Mouse (Mus musculus): ENCODE data around the gene Clns1a.

The Clns1a gene

DNA sequence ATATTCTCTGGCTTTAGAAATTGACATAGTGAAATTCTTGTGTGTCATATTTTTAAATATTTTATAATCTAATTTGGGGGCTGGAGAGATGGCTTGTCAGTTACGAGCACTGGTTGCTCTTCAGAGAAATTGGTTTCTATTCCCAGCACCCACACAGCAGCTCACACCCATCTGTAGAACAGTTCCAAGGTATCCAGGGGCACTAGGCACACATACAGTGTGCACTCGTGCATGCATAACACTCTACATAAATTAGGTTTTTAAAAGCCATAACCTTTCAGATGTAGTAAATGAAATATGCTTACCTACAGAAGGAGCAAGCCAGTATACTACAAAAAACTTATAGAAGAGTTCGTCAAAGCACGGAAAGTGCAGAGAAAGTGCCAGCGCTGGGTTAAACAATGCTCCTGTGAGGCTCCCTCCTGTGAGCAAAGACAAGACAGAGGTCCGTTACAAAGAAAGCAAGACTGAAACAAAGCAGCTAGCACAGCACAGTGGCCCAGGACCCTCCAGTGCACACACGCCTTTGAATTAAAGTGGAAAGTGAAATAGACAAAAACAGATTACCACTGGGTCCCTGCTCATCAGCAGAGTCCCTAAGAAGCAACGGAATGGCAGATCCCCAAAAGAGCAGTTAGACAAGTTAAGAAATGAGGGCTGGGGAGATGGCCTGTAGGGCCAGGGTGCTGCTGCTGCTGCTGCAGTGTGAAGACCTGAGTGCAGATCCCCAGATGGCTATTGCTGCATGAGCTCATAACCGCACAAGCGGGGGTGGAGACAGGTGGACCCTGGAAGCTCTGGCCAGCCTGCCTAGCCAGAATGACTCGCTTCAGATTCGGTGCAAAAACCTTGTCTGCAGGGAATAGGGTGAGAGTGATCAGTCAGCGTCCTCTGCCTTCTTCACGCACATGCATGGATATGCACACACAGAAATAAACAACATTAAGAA is 32.5 kb downstream of the Clns1a start:
- DNase-seq (ENCODE audit: low spot score in 2 of 2), result no peak

DNA sequence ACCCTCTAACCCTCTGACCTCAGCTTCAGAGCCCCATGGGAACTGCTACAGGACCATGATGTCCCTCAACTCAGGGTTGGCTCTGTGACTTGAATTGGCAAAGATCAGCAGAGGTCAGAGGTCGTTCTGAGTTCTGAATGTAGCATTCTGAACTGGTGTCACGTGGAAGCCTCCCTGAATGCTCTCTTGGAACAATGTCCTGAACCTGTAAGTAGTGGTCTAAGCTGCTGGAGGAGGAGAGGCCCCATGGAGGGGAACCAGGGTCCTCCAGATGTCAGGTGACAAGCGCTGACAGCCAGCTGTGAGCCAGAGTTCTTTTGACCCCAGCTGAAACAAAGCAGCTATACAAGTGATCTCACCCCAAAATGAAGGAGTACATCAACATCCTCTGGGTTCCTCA is 34.0 kb downstream of the Clns1a start:
- no peak for DNase-seq (ENCODE audit: low spot score in 2 of 2)

DNA sequence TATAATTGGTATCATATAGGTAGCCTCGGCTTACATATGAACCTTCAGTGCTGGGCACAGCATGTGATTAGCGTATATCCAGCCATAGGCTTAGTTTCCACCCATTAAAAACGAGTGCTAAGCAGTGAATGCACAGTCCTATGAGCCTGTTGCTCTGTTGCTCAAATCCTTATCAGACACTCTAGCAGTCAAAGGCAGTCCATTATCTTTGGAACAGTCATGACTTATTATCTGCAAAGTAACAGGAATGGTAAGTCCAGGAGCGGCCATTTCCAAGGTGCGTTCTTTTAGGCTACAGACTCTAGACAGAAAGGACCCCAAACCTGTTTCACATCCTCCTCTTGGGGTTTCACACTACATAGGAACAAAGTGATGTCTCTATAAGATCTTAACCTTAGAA is 37.2 kb downstream of the Clns1a start:
- DNase-seq (ENCODE audit: low spot score in 2 of 2), result no peak

DNA sequence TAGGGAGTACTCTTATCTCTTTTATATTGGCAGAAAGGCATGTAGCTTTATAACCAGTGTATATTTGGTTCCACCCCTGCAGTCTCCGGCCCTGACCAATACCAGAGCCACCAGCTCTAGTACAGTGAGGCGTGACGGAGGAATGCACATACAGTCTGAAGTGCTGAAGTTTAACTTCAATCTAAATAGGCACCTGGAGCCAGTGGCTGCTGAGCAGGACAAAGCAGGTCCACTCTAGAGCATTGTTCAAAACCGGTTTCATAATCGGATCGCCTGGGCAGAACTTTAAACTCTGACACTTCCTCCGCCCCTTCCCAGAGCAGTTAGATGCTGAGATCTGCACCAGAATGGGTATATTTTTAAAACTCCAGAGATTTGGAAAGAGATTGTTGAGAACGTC is 38.6 kb downstream of the Clns1a start:
- DNase-seq (ENCODE audit: low spot score in 2 of 2), result no peak

DNA sequence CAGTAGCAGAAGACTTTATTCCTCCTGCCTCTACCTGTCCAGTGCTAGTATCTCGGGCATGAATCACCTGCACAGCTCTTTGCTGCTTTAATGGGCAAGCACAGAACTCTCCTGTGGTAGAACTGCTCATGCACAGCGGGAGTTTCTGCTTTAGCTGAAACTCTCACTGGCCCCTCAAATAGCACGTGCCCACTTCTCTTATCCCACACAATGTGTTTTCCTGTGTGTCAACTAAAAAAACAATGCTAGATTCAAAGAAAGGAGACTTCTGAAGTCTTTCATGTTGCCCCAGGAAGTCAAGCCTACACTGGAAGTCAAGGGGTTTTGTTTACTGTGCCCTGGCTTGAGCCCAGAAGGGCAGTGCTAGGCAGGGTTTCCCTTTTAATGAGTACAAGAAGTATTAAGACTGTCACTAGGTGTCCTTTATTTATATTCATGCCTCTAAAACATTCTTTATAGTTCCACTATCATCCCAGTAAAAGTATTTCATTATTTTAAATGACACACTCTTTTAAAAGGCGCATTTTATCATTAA is 39.5 kb downstream of the Clns1a start:
- DNase-seq (ENCODE audit: low spot score in 2 of 2), result no peak

DNA sequence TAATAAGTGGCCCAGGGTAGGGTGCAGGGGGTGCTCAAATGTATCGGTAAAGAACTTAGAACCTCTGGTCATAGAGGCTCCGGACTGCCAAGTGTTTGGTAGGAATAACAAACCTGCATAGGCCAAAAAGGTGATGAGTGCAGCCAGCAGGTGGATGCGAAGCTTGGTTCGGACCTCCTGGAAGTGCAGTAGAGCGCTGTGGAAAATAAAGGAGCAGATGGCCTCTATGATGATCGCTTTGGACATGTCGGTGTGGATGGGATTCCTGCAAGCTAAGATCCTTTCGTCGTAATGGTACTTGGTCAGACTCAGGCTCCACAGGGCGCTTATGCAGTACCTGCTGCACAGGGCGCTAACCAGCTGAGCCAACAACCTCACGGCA is 40.8 kb downstream of the Clns1a start:
- no peak for DNase-seq (ENCODE audit: low spot score in 2 of 2)

DNA sequence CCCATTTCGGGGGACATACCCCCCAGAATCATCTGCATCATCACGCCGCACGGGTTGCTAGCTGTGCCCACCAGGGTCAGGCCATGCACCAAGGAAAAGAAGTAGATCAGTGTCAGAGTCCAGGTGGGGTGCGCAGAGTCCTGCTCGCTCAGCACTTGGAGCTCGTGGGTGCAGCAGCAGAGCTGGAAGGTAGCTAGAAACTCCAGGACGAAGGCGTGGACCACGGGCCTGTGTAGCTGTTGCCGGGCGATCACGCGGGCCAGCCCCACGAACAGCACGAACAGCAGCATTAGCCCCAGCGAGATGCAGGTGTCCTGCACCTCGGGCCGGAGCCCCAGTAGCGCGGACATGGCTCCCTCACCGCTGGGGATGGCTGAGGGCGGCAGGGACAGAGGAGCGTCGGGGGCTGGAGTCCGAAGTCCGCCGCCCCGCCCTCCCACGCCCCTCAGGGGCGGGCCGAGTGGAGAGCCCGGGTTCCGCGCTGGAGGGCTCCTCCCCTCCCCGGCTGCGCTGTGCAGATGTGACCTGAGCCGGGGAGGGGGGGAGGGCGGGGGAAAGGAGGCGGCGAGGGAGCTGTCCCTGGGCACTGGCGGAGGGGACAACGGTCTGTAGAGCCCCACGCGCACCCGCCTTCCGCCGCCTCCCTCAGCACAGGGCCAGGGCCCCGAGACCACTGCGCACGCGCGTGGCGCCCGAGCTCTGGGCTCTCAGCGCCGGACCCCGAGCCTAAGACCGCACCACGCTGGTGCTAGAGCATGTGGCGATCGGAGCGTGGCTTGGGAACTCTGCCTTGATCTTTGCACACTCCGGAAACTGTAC is 41.4 kb downstream of the Clns1a start, which contains the start of gene Aqp11:
Gene Aqp11 (minus strand): TSS at position 652 of the 819 bp plus-strand sequence.
- peak; percentile 75 to 84 for DNase-seq (ENCODE audit: low spot score in 2 of 2)

DNA sequence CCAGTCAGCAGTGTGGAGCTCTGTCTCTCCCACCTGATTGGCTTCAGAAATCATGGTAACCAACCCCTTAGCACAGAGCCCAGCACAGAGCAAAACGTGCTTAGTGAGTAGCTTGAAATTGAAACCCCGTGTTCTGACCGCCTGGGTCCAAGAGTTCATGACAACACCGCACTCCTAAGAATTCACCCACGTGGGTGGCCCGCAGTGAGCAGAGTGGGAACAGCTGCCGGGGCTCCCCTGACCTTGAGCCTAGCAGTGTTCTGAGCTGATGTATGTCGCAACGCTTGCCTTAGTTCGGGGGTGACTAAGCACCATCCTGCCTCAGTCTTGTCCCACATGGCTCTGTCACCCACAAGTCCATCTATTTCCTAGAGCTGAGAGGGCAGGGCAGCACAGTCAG is 44.5 kb downstream of the Clns1a start:
- no peak for DNase-seq (ENCODE audit: low spot score in 2 of 2)

DNA sequence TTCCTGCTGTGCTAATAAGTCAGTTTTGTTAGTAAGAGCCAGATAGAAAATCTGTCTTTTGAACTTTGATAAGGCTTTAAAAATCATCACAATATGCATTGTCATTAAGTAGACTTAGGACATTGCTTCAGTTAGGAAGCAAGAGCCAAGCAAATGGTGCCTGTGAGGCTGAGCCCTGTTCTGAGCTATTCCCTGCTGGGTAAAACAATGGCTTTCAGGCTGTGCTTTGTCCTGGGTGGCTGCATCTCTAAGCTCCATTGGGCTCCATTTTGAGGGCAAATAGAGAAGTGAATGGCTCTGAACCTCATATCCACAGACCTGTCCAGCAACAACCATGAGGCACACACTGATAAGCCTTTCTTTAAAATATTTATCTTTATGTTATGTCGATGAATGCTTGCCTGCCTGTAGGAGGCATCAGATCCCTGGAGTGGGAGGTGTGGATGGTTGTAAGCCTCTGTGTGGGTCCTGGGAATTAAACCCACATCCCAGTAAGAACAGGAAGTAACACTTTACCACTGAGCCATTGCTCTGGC is 45.4 kb downstream of the Clns1a start:
- DNase-seq (ENCODE audit: low spot score in 2 of 2), result no peak

DNA sequence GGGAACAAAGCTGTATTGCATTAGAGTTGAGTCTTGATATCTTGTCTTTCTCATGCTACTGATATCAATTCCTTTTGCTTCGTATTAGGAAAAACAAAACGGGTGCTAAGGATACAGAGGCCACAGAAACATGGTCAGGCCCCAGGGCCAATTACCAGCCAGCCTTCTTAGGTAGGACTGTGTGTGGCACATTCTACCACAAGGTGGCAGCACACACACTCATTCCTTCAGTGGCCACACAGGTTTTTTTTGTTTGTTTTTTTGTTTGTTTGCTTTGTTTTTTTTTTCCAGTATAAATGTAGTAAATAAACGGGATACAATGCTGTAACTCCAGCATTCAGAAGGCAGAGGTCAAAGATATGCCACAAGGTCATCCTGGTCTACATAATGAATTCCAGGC is 48.9 kb downstream of the Clns1a start:
- no peak for DNase-seq (ENCODE audit: low spot score in 2 of 2)

DNA sequence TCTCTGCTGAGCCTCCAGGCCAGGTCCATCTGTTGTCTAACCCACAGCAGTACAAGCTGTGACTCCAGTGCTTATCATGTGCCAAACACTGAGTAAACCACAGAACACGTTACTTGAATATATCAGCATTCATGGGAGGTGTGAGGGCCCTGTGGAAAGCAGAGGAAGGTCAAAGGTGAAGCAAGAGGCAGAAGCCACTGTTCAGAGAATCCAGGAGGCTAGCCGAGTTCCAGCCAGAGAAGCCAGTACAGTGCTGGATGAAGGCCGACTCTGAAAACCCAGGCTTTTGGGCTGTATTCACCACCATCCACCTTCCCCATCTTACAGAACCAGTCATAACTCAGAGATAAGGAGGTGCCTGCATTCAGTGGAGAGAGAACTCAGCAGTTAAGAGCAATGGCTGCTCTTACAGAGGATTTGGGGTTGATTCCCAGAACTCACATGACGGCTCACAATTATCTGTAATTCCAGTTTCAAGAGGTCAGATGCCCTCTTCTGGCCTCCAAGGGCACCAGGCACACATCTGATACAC is 50.8 kb downstream of the Clns1a start:
- no peak for DNase-seq (ENCODE audit: low spot score in 2 of 2)

DNA sequence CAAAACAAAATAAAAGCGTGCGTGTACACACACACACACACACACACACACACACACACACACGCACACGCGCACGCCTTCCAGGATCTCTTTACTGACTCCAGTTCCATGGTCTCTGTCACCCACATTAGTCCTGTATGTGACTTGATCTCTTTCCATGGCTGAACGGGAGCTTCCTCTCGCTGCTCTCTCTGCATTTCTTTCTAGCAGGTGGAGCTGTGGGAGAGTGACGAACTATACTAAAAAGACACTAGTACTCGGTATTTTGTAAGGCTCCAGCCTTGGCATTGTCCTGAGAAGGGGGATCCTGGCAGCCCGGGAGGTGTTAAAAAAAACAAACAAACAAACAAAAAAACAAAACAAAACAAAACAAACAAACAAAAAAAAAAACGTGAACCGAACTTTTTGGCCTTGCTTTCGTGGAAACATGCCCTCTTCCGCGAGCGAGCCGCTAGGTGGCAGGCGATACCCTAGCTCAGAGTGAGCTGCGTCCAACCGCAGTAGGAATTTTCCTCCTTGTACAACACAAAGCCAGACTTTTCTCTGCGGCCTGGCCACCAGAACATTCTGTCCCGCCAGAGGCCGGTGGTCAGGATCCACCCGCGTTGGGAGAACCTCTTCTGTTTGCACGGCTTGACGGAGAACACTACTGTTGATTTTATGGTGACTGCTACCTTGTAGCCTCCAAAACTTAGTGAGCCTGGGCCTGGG is 51.5 kb downstream of the Clns1a start:
- peak; percentile 79 to 87 for DNase-seq (ENCODE audit: low spot score in 2 of 2)

DNA sequence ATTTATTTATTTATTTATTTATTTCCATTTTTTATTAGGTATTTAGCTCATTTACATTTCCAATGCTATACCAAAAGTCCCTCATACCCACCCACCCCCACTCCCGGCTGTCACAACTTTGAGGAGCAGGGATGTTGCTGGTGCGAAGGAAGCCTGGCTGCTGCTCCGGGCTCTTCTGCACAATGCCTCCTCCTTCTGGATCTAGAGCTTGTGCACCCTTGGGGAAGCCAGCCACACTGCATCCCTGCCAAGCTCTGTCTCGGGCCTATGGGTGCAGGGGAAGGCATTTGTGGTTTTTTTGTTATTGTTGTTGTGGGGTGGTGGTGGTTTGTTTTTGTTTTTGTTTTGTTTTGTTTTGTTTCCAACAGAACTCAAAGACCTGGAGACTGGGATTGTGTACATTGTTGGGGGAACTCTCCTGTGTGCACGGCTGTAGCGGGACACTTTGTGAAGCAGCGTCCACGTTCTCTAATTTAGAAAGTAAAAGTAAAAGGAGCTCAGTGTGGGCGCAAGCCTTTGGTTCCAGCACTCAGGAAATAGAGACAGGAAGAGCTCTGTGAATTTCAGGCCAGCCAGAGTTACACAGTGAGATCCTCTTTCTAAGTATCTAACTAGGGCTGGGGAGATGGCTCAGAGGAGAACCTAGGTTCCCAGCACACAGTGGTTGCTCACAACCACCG is 52.2 kb downstream of the Clns1a start:
- DNase-seq (ENCODE audit: low spot score in 2 of 2), result no peak

DNA sequence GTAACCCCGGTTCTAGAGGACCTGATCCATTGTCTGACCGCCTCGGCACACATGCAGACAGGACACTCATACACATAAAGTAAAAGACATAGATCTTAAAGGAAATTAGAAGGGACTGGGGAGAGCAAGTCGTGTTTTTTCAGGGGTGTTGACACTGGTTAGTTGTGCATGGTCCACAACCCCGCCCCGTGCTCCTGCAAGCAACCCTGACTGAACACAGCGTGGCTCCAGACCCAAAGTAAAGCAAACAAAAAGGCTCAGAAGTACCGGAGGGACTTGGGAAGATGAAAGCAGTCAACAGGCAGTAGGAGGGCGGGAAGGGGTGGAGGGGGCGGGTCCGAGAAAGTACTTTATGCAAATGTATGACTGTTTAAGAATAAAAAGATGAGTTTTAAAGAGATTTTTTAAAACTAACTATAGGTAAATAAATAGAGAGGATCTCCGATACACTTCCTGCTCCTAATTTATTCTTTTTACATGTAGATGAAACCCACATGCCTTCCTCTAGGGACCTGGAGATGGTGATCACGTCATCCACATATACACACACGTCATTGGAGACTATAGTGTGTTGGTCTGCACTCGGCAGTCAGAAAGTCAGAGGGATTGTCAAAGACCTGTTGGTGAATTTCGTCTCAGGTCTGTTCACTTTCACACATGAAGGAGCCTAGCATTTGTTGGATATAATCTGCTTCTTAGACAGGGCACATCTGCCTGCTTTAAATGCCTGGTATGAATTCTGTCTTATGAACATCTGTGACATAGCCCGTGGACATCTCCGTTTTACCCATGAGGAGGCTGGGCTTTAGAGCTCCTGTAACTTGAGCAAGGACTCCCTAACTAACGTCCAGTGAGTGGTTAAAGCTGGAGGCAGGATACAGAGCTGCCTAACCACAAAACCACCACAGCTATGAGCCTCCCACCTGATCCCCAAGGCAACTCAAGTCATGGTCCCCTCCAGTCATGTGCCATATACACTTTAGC is 53.1 kb downstream of the Clns1a start:
- DNase-seq (ENCODE audit: low spot score in 2 of 2), result no peak

DNA sequence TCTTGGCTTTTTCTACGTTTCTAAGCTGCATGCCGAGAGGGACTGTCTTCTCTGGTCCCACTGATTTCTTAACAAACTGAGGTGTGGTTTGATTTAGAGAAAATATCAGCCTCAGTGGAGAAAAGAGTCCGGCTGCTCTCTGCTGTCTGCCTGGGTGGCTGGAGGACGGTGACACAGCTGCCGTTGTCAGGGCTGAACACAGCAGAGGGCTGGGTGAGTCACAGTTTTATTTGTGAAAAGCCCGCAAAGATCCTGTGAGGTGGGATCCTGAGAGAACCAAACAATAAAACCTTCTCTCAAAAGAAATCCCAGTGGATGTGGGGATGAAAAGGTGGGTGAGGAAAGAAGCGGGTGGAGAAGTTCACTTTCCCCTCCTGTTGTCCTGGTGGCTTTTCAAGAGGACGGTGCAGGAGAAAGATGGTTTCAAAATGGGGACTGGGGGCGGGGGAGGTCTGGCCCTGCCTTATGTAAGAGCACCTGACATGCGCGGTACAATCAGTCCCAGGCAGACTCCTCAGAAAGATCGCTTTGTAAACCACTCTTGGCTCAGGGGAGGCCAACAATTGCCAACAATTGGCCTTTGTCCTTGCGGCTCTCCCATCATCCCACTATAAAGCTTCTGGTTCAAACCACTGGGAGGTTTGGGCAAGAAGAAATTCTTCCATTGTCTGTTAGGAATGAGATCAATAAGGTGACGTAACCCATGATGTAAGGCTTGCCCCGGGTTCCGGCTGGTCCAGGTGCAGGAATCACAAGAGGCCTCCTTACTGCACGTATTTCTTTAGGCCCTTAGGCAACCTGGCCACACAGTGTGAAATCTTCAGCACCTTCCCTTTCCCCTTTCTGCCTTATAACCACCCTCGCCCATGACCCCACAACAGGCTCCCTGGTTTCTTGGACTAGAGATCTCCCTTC is 60.8 kb downstream of the Clns1a start:
- no peak for DNase-seq (ENCODE audit: low spot score in 2 of 2)

DNA sequence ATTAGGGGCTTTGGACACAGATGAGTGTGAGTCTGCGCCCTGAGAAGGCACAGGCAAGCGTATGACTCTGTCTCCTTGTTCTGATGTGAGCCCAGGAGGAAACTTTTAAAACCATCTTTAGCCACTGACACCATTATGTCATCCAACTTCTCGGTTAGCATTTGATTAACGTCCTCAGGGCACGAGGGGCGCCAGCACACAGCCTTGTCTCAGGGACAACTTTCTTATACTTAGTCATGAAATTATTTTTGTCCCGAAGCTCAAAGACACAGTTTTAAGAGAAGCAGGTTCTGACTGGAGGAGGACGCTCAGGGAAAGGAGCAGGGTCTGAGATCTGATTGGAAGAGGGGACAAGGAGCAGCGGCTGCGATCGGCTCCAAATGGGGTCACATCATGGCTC is 68.2 kb downstream of the Clns1a start:
- no peak for DNase-seq (ENCODE audit: low spot score in 2 of 2)

DNA sequence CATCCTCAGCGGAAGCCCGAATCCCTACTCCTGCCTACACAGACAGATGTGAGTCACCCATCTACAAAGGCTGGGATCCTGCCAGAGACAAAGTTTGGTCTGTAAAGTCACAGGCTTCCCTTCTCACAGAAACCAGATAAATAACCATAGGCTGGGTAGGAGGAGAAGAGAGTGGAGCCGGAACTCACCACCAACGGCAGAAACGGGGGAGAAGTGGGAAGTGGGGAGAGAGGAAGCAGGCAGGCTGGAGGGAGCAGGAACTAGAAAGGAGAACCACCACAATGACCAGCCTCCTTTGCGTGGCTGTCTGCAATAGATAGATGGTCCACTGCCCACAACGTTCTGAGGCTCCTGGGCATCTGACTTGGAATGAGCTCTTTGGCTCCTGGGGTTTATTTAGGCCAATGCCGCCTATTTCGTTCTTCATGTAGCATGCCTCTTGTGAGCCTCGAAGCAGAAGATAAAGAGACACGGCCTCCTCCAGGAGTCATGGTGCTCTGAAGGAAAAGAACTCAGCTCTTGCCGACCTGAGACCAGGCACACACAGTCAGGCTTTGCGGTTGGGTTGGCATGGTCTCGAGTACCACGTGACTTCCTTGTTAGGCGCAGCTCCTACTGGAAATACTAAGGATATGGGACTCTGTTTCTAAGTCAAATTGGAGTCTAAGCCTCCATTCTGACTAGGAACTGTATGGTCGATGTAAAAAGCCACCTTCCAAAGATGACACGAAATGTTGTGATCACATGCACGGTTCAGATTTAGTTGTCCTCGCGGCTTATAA is 68.9 kb downstream of the Clns1a start:
- DNase-seq (ENCODE audit: low spot score in 2 of 2), result no peak

DNA sequence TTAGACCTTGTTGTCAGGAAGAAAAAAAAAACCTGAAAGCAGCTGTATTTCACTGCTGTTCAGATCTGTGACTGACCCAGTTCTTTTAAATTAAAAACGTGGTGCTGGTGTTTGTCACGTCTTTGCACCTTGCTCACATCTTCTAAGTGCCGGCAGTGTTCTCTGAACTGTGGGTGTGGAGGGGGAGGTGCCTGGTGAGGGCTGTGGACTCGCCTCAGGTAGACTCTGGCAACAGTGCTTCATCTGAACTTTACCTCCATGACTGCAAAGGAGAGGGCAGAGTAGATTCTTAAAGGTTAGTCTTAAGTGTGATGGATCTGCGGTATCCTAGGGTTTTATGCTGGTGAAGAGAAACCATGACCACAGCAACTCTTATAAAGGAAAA is 69.5 kb downstream of the Clns1a start:
- DNase-seq (ENCODE audit: low spot score in 2 of 2), result no peak
